Mouse (Mus musculus) spleen, adult 2 months (tissue): ENCODE measurements around the gene Glyat. TPM values are rescaled to one million over a fixed set of nuclear protein-coding genes. Genes with fewer than 3 reads are reported as not detected.
"Not testable (repeated sequence)": the region's sequence is repeated elsewhere in the genome, so short reads cannot be mapped to it uniquely, and the experiment has no call there.

Experiments
- DNase-seq, 2 experiments: peaks; one replicate each; pipeline versions ENCODE4 v3.0.0 to v3.0.0-alpha.2; 2012 to 2021; ENCODE audit warnings: low spot score in 2 of 2, low read depth in 1 of 2
- H3K27ac ChIP-seq: fragments of 200-500 bp; 2 replicates; pipeline ENCODE4 v1.5.1; 2012; ENCODE audit warnings: low read length, inconsistent platforms; ENCODE audit not compliant: insufficient read depth
- H3K27me3 ChIP-seq: fragments of 200-500 bp; 2 replicates; pipeline ENCODE4 v1.6.1; 2012; ENCODE audit warnings: mild to moderate bottlenecking, moderate library complexity, low read length, inconsistent platforms; ENCODE audit not compliant: control insufficient read depth, insufficient read depth
- H3K36me3 ChIP-seq: fragments of 200-500 bp; 2 replicates; pipeline ENCODE4 v1.6.1; 2012; ENCODE audit warnings: mild to moderate bottlenecking, low read length, inconsistent platforms; ENCODE audit not compliant: control insufficient read depth, insufficient read depth
- H3K4me1 ChIP-seq: fragments of 200-500 bp; 2 replicates; pipeline ENCODE4 v1.6.1; 2011; ENCODE audit warnings: inconsistent platforms; ENCODE audit not compliant: control insufficient read depth, insufficient read depth, insufficient read length
- H3K4me3 ChIP-seq: fragments of 200-500 bp; 2 replicates; pipeline ENCODE4 v1.5.1; 2011; ENCODE audit warnings: mild to moderate bottlenecking, inconsistent platforms; ENCODE audit not compliant: insufficient read depth, insufficient read length; ENCODE audit errors: extremely low read depth
- CTCF ChIP-seq: fragments of 200-500 bp; IDR thresholded peaks from 2 replicates; pipeline ENCODE4 v1.5.1; 2011; ENCODE audit warnings: mild to moderate bottlenecking, inconsistent platforms; ENCODE audit not compliant: insufficient read depth, insufficient read length, insufficient replicate concordance; ENCODE audit errors: extremely low read depth
- POLR2A ChIP-seq: fragments of 200-500 bp; IDR thresholded peaks from 2 replicates; pipeline ENCODE4 v1.6.1; 2011; ENCODE audit warnings: low read depth, low read length, inconsistent platforms
- WGBS: fragments of 180-500 bp; shearing (Covaris S2); methylation state at CpG from one replicate; pipeline ENCODE4 v1.1.7; 2018; 5-methylcytosine and 5-hydroxymethylcytosine counted together
- polyA plus RNA-seq: library from polyadenylated mRNA; depleted of rRNA; stranded (reverse); fragments of >200 nt; gene quantifications from 2 replicates; pipeline ENCODE4 v1.2.3, GENCODE M21; 2012

Gene Glyat
- polyA plus RNA-seq, 1 experiment = not detected

DNA sequence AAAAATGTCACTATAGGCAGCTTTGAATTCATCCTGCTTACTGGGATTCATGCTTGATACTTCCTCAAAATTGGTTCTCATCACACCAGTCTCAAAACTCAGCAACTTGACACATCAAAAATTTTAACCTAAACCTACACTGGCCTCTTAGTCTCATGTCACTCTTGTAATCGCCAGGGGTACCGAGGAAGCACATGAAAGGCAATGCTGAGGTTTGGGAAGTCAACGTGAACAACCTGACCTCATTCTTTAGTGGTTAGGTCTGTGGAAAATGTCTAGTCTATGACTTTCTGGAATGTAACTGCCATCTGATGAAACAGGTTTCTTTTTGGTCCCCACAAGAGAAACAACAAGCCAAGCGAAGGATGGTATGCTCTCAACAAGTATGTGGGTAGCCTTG, 1.9 kb downstream of the Glyat start:
- DNase-seq = no peak
- no peaks in the 10 kb centered on the region for H3K27me3 ChIP-seq
- no peak overlapping the region for H3K27ac ChIP-seq
- H3K36me3 ChIP-seq = no peaks in the 10 kb centered on the region
- WGBS = 80% methylated on average over 4 of the region's 4 CpGs
- H3K4me1 ChIP-seq = no peaks in the 10 kb centered on the region
- TF ChIP-seq CTCF = no peak
- TF ChIP-seq POLR2A = no peak
- H3K4me3 ChIP-seq = no peak overlapping the region

DNA sequence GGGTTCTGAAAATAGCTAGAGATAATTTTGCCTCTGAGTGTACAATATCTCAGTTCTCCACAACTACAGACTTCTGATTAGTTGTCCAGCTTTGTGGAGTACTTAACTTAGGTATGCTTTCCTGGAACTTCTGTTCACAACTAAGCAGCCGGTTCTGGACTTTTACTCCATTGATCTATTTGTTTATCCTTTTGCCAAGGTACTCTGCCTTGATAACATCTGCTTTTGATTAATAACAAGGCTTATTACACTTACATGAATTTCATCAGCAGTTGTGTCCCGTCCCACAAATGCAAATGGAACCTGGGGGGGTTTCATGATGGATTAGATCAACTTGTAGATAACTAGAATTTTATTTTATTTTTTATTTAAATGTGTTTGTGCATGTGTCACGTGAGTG, 3.8 kb downstream of the Glyat start:
- H3K4me1 ChIP-seq = no peaks in the 10 kb centered on the region
- DNase-seq = no peak
- TF ChIP-seq POLR2A (no peak), CTCF (no peak)
- no peaks in the 10 kb centered on the region for H3K36me3 ChIP-seq
- WGBS = 67% methylated on average over 3 of the region's 3 CpGs
- H3K27ac ChIP-seq = no peak overlapping the region
- H3K4me3 ChIP-seq = no peak overlapping the region
- no peaks in the 10 kb centered on the region for H3K27me3 ChIP-seq

DNA sequence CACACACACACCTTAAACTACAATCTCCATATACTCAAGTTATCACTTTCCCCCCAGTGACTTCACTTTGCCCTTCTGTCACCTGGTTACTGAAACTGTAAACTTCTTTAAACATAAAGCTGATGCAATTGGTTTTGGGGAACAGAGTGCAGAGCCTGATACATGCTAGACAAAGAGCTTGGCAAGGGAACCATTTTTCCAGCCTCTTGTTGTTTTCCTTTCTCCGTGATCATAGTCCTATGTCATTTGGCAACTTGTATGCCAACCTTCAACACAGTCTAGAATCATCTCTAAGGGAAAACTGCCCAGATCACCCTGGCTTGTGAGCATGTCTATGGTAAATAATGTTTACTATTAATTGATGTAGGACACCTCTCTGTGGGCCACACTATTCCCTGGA, 4.9 kb downstream of the Glyat start:
- WGBS = 79% methylated on average over 1 of the region's 1 CpGs
- DNase-seq = no peak
- no peaks in the 10 kb centered on the region for H3K27me3 ChIP-seq

DNA sequence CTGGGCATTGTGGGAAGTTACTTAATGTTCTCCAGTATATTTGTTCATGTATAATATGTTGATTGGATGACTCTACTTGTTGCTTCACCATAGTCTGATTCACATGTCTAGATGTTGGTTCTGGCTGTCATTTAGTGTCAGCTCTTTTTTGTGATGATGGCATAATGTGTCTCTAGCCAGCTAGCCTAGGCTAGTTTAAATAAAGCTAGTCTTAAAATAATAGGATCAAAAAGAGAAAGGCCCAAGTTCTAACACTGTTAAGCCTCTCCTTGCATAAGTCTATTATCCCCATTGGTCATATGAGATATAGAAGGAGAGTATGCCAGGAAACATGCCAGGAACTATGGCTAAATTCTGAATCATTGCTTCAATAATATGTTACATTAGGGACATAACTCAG, 16.4 kb downstream of the Glyat start:
- no peaks in the 10 kb centered on the region for H3K36me3 ChIP-seq
- DNase-seq = no peak
- H3K4me1 ChIP-seq = no peaks in the 10 kb centered on the region
- H3K27ac ChIP-seq = no peak overlapping the region
- H3K4me3 ChIP-seq = no peak overlapping the region
- no peaks in the 10 kb centered on the region for H3K27me3 ChIP-seq
- TF ChIP-seq CTCF (no peak), POLR2A (no peak)

More for the DNA sequence above, 4.9 kb downstream of the Glyat start:
- Histone ChIP-seq H3K36me3 (no peaks in the 10 kb centered on the region), H3K27ac (no peak overlapping the region), H3K4me3 (no peak overlapping the region), H3K4me1 (no peaks in the 10 kb centered on the region)
- TF ChIP-seq CTCF = no peak
- TF ChIP-seq POLR2A = no peak

DNA sequence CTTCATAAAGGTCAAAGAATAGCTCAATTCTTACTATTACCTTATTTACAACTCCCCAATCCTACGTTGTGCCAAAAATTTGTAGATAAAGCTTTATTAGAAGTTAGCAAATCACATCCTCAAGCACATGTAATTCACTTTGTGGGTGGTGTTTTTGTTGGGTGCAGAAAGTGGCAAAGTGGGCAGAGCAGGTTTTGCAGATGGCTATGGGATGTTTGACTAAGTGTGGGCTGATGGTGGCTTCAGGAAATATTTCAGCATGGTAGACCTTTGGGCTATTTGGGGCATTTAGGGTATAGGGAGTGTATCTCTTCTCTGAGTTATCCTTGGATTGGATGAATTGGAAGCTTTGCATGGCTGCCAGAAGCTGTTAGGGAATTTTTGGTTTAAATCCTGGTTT, 33.0 kb downstream of the Glyat start:
- 81% methylated on average over 1 of the region's 1 CpGs for WGBS
- Histone ChIP-seq H3K27ac (no peak overlapping the region), H3K27me3 (no peaks in the 10 kb centered on the region), H3K36me3 (no peaks in the 10 kb centered on the region), H3K4me1 (no peaks in the 10 kb centered on the region), H3K4me3 (no peak overlapping the region)
- TF ChIP-seq POLR2A (no peak), CTCF (no peak)
- DNase-seq = no peak

DNA sequence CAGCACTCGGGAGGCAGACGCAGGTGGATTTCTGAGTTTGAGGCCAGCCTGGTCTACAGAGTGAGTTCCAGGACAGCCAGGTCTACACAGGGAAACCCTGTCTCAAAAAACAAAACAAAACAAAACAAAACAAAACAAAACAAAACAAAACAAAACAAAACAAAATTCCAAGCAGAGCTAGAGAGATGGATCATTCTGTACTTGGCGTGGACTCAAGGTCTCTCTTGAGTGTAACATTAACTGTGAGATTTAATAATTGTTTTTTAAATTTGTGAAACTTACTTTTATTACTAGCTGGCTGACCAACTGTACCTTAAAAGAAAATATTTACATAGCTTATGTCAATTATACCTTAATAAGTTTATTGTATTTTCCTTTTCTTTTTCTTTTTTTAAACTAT, 35.5 kb downstream of the Glyat start:
- not testable (repeated sequence) for DNase-seq
- WGBS = 95% methylated on average over 3 of the region's 3 CpGs

DNA sequence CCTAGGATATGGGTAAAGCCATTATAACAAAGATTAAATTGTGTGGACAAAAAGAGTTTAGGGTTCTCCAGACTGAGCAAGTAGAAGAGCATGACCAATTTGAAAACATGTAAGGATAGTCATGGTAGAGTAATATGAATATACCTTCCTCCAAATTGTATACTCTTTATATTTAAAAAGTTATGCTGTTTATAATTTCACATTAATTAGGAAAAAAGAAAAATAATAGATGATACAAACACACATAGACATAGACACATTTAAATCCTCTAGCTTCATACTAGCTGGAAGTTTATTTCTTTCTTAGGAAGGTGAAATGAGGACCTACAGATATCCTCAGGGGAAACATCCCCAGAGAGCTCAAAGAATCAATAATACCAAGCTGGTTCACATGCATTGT, 37.0 kb downstream of the Glyat start, which contains the start of gene Olfr1442:
TSS of gene Olfr1442 (plus strand) at position 301 of the 400 bp plus-strand sequence.
- no peak for DNase-seq
- no peaks in the 10 kb centered on the region for H3K36me3 ChIP-seq
- TF ChIP-seq CTCF = no peak
- TF ChIP-seq POLR2A = no peak
- no peaks in the 10 kb centered on the region for H3K4me1 ChIP-seq
- H3K27me3 ChIP-seq = no peaks in the 10 kb centered on the region
- H3K27ac ChIP-seq = no peak within 1 kb of the TSS
- no peak within 1 kb of the TSS for H3K4me3 ChIP-seq

More for the DNA sequence above, 35.5 kb downstream of the Glyat start:
- not testable (repeated sequence) for H3K4me1 ChIP-seq, H3K4me3 ChIP-seq, H3K27me3 ChIP-seq, H3K27ac ChIP-seq, H3K36me3 ChIP-seq
